Mouse (Mus musculus) megakaryocyte, embryonic 14.5 days (primary cell): ENCODE results near the gene Hist2h3c2. TPM values are rescaled to one million over a fixed set of nuclear protein-coding genes. Genes with fewer than 3 reads are reported as not detected.
"Not testable (repeated sequence)": the region's sequence is repeated elsewhere in the genome, so short reads cannot be mapped to it uniquely, and the experiment has no call there.

Source experiments
- H3K27me3 ChIP-seq: replicated peaks from 2 replicates; pipeline ENCODE3; 2012; ENCODE audit warnings: inconsistent platforms
- H3K36me3 ChIP-seq: replicated peaks from 2 replicates; pipeline ENCODE3; 2012; ENCODE audit warnings: low read length, inconsistent platforms, mixed read lengths
- H3K4me1 ChIP-seq: 2 replicates; pipeline ENCODE4 v1.6.1; 2012; ENCODE audit warnings: inconsistent platforms
- H3K4me3 ChIP-seq: replicated peaks from 2 replicates; pipeline ENCODE3; 2012; ENCODE audit warnings: moderate library complexity, mild to moderate bottlenecking, inconsistent platforms
- H3K9me3 ChIP-seq: 2 replicates; pipeline ENCODE4 v1.6.1; 2012; ENCODE audit warnings: inconsistent platforms
- FLI1 ChIP-seq: IDR thresholded peaks from 2 replicates; pipeline ENCODE4 v1.6.1; 2012; ENCODE audit warnings: low read length, inconsistent platforms, mixed read lengths
- GATA1 ChIP-seq: IDR thresholded peaks from 3 replicates; pipeline ENCODE4 v1.6.1; 2012; ENCODE audit warnings: mixed read lengths, low read length, inconsistent platforms, borderline replicate concordance
- polyA plus RNA-seq: library from polyadenylated mRNA; stranded (reverse); fragments of >175 nt; gene quantifications from 2 replicates; pipeline ENCODE4 v1.2.3, GENCODE M21; 2012; ENCODE audit warnings: low replicate concordance; ENCODE audit not compliant: insufficient read depth

Gene Hist2h3c2
- polyA plus RNA-seq, 1 experiment: 50.2 TPM

- Histone ChIP-seq H3K36me3 (no peaks in the 10 kb centered on the region), H3K9me3 (peaks cover 4% of the 10 kb centered on the region; the same call in 1 of the 2 replicates), H3K4me3 (no peak overlapping the region), H3K27me3 (no peaks in the 10 kb centered on the region), H3K4me1 (peaks cover 50% of the 10 kb centered on the region)
- TF ChIP-seq FLI1 (no peak), GATA1 (no peak)
These were observed 21.3 kb upstream of the Hist2h3c2 start for GRCm38 (mm10) chr3:96260220-96260619.

DNA sequence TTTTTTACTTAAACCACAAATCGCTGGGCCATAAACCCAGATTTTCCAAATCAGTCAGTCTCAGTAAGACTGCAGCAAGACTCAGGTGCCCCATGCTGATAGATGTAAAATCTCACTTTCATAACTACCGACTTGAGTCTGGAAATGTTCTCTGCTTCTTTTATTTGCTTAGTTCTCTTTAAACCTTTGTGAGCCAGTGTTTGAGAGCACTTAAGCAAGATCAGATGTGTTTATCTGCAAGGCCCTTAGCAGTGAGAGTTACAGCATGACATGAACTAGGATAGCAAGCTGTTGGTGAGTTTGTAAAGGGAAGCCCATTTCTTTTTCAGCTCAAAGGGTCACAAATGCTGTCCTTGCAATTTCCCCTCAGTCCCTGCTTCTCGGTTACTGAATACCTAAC lies 18.3 kb upstream of the Hist2h3c2 start:
- peaks cover 34% of the 10 kb centered on the region for H3K4me1 ChIP-seq
- TF ChIP-seq GATA1 (no peak), FLI1 (no peak)

DNA sequence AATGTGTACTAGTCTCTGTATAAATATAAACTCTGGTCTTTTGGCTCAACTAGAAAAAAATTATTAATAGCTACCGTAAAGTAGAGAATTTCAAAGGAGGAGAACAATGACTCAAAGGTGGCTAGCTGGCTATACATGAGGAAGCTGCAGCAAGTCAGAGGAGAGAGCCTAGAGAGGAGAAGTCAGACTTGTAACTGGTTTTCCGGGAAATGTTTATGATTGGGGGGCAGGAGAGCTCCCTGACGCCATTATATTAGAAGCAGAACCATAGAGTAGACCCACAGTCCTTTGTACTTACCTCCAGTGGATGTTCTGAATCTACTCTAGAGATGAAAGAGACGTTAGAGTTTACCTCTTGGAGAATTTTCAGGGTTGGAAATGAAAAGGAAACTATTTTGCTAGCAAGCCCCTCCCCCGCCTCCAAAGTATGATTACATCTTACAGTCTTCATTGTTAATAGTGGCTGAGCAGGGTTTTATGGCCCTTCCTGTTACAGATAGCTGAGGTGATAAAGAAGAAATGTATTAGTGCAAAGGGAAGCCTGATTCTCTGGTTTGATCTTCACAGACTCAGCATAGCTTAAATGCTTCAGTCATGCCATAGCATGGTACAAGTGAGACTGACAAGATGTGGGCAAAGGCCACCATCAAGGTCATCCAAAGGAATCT lies 17.1 kb upstream of the Hist2h3c2 start:
- H3K36me3 ChIP-seq: no peaks in the 10 kb centered on the region
- peaks cover 29% of the 10 kb centered on the region for H3K4me1 ChIP-seq
- TF ChIP-seq FLI1 (no peak), GATA1 (no peak)
- no peaks in the 10 kb centered on the region for H3K27me3 ChIP-seq
- no peak overlapping the region for H3K4me3 ChIP-seq
- H3K9me3 ChIP-seq: peaks cover 4% of the 10 kb centered on the region; the same call in 1 of the 2 replicates

More for the DNA sequence above, 18.3 kb upstream of the Hist2h3c2 start:
- Histone ChIP-seq H3K9me3 (peaks cover 4% of the 10 kb centered on the region; the same call in 1 of the 2 replicates), H3K36me3 (no peaks in the 10 kb centered on the region), H3K27me3 (no peaks in the 10 kb centered on the region), H3K4me3 (no peak overlapping the region)

DNA sequence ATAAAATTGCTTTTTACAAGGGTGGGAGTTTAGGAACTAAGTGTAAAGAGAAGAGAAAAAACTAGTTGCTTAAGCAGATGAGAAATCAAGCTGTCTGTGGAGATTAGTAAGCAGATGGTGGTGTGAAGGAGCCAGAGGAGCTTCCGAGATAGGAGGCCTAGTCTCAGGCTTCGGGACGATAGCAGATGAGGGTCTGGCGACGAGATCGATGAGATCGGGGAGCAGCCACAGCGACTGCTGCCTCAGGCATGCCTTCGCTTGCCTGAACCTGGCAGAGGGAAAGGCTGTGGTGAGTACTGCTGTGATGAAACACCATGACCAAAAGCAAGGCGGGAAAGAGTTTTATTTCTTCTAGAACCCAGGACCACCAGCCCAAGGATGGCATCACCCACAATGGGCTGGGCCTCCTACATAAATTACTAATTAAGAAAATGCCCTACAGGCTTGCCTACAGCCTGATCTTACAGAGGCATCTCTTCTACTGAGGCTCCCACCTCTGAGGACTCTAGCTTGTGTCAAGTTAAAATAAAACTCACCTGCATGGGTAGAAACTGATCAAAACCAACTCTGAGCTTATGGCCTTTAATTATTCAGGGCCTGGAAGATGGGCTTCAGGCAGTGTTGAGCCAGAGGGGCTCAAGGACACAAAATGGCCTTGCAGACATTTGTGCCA lies 15.9 kb upstream of the Hist2h3c2 start:
- Histone ChIP-seq H3K27me3 (no peaks in the 10 kb centered on the region), H3K4me3 (no peak overlapping the region), H3K4me1 (peaks cover 31% of the 10 kb centered on the region), H3K36me3 (no peaks in the 10 kb centered on the region), H3K9me3 (no peaks in the 10 kb centered on the region)
- no peak for TF ChIP-seq FLI1
- TF ChIP-seq GATA1: no peak

DNA sequence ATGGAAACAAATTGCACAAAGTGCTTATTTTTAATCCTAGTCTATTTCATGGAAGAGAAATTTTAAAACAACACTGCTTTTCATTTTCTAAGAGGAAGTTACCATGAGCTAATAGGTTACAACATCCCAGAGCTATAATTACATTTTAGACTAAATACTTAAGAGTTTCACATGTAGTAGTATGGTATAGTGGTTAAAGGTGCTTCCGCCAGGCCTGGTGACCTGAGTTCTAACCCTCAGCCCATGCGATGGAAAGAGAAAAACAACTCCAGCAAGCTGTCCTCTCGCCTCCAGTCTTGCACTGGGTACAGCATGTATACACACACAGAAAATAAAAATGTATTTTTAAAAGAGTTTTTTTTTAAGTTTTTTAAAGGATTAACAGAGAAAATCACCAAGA lies 12.9 kb upstream of the Hist2h3c2 start:
- TF ChIP-seq FLI1 (no peak), GATA1 (no peak)
- no peaks in the 10 kb centered on the region for H3K9me3 ChIP-seq
- no peaks in the 10 kb centered on the region for H3K36me3 ChIP-seq
- H3K4me1 ChIP-seq: peaks cover 39% of the 10 kb centered on the region
- H3K27me3 ChIP-seq: no peaks in the 10 kb centered on the region
- H3K4me3 ChIP-seq: no peak overlapping the region

DNA sequence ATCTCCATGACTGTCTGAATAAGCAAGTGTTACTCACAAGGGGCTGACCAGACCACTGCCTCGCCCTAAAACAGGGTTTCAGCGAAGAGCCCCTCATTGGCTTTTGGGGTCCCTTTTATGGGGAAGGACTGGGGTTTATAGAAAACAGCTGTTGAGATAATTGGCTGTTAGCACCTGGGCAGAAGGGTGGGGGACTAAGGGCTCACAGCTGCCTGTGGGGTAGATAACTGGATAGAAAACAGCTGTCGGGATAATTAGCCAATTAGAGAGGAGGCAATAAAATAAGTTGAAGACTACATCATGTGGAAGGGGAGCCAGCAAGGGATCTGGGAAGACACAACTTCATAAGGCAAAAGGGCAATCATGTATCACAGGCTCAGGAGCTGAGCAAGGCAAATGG lies 12.0 kb upstream of the Hist2h3c2 start:
- Histone ChIP-seq H3K27me3 (no peaks in the 10 kb centered on the region), H3K4me3 (no peak overlapping the region), H3K36me3 (no peaks in the 10 kb centered on the region), H3K4me1 (peaks cover 33% of the 10 kb centered on the region), H3K9me3 (no peaks in the 10 kb centered on the region)
- TF ChIP-seq FLI1 (no peak), GATA1 (no peak)

GRCm38 (mm10) chr3:96249034-96249345 lies 10.1 kb upstream of the Hist2h3c2 start:
- peak overlapping the region; percentile 88 for H3K4me3 ChIP-seq

GRCm38 (mm10) chr3:96248141-96249033 lies 9.5 kb upstream of the Hist2h3c2 start:
- TF ChIP-seq GATA1 (no peak), FLI1 (no peak)
- H3K9me3 ChIP-seq: no peaks in the 10 kb centered on the region
- peak overlapping the region; percentile 88 for H3K4me3 ChIP-seq
- no peaks in the 10 kb centered on the region for H3K36me3 ChIP-seq
- no peaks in the 10 kb centered on the region for H3K27me3 ChIP-seq
- H3K4me1 ChIP-seq: peaks cover 36% of the 10 kb centered on the region

More at GRCm38 (mm10) chr3:96249034-96249345, 10.1 kb upstream of the Hist2h3c2 start:
- TF ChIP-seq GATA1 (no peak), FLI1 (no peak)
- H3K9me3 ChIP-seq: no peaks in the 10 kb centered on the region
- H3K4me1 ChIP-seq: peaks cover 30% of the 10 kb centered on the region
- H3K36me3 ChIP-seq: no peaks in the 10 kb centered on the region
- no peaks in the 10 kb centered on the region for H3K27me3 ChIP-seq

GRCm38 (mm10) chr3:96247356-96248140 lies 8.6 kb upstream of the Hist2h3c2 start:
- Histone ChIP-seq H3K4me3 (peak overlapping the region; percentile 88), H3K9me3 (no peaks in the 10 kb centered on the region), H3K27me3 (no peaks in the 10 kb centered on the region), H3K4me1 (peaks cover 43% of the 10 kb centered on the region), H3K36me3 (peaks cover under 1% of the 10 kb centered on the region)
- TF ChIP-seq GATA1: no peak
- no peak for TF ChIP-seq FLI1

GRCm38 (mm10) chr3:96246427-96246856 lies 7.5 kb upstream of the Hist2h3c2 start, which contains the start of gene Hist2h3c1:
TSS of gene Hist2h3c1 (plus strand) at chr3:96246685.
- H3K27me3 ChIP-seq, H3K9me3 ChIP-seq, H3K36me3 ChIP-seq: not testable (repeated sequence)
- Histone ChIP-seq H3K4me1 (peaks cover 52% of the 10 kb centered on the region), H3K4me3 (peak within 1 kb of the TSS; percentile 88)

DNA sequence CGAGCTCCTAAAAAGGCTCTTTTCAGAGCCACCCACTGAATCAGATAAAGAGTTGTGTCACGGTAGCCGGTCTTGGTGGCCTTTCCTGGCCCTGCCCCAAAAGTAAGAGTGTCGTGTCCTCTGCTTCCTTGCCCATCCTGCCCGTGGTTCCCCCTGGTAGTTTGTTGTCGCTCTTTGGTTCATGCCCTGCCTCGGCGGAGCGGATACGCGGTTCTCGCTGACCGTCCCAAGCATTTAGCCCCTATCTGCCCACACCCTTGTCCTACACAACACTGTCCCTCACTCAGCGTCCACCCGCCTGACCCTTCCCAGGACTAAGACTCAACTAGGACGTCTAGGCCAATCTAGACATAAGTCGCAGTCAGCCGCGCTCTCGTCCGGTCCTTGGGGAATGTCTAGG lies 7.1 kb upstream of the Hist2h3c2 start:
- Histone ChIP-seq H3K4me3 (peak overlapping the region; percentile 83), H3K4me1 (peaks cover 54% of the 10 kb centered on the region)
- H3K9me3 ChIP-seq, H3K36me3 ChIP-seq, H3K27me3 ChIP-seq: not testable (repeated sequence)

DNA sequence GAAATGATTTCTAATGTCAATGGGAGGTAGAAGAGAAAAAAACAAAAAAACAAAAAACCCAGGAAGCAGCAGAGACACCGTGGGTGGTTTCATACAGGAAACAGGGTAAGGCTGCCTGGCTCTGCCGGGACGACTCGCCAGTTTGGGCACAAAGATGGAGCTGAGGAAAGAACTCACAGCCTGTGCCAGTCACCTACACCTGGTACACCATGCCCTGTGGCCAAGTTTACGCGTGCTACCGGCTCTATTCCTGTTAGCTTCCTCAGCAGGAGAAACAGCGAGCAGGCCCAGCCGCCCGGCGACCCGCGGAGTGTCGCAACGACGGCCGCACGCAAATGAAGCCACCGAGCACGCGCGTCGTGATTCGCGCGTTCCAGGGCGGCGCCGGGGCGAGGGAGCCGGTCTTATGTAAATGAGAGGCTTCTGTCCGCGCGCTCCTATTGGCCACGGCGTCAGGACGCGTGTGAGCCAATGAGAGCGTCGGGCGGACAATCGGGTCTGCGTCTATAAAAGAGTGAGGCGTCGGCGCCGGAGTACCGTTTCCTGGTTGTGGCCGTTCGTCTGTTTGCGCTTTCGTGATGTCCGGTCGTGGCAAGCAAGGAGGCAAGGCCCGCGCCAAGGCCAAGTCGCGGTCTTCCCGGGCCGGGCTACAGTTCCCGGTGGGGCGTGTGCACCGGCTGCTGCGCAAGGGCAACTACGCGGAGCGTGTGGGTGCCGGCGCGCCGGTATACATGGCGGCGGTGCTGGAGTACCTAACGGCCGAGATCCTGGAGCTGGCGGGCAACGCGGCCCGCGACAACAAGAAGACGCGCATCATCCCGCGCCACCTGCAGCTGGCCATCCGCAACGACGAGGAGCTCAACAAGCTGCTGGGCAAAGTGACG lies 6.3 kb upstream of the Hist2h3c2 start, which contains the start of gene Hist2h2aa1:
Hist2h2aa1 (plus strand) TSS at position 495 of the 884 bp plus-strand sequence.
- not testable (repeated sequence) for H3K27me3 ChIP-seq, H3K9me3 ChIP-seq, H3K36me3 ChIP-seq
- Histone ChIP-seq H3K4me3 (peak within 1 kb of the TSS; percentile 94), H3K4me1 (peaks cover 54% of the 10 kb centered on the region)
